Mouse (Mus musculus): ENCODE measurements around the gene Npr2.

GRCm38 (mm10) chr4:43584444-43585416, 47.0 kb upstream of the Npr2 start, which contains the start of gene Msmp:
- TF ChIP-seq EP300 (IDR thresholded peaks at IDR 0.05) (no peak), CTCF (IDR thresholded peaks at IDR 0.05) (peak; percentile 11; the same call in 1 of the 2 replicates)
